Mouse (Mus musculus) right cerebral cortex, adult 2 months (tissue): Measurements from ENCODE around the gene Psmb9.
A peak's percentile ranks its signal among the peaks of the same experiment; 100 is the strongest.
"Not testable (repeated sequence)": the region's sequence is repeated elsewhere in the genome, so short reads cannot be mapped to it uniquely, and the experiment has no call there.

Experiments used
- DNase-seq, 2 experiments: peaks; one replicate each; pipeline ENCODE4 v3.0.0; 2021 to 2022; ENCODE audit warnings: low spot score in 2 of 2

The Psmb9 gene

GRCm38 (mm10) chr17:34183564-34184219, 3.9 kb downstream of the Psmb9 start:
- DNase-seq = no peak

- no peak for DNase-seq
Measured at GRCm38 (mm10) chr17:34179913-34180859, 7.4 kb downstream of the Psmb9 start.

- no peak for DNase-seq
Measured at GRCm38 (mm10) chr17:34179019-34179418, 8.5 kb downstream of the Psmb9 start.

GRCm38 (mm10) chr17:34177179-34177578, 10.4 kb downstream of the Psmb9 start:
- DNase-seq = no peak

DNA sequence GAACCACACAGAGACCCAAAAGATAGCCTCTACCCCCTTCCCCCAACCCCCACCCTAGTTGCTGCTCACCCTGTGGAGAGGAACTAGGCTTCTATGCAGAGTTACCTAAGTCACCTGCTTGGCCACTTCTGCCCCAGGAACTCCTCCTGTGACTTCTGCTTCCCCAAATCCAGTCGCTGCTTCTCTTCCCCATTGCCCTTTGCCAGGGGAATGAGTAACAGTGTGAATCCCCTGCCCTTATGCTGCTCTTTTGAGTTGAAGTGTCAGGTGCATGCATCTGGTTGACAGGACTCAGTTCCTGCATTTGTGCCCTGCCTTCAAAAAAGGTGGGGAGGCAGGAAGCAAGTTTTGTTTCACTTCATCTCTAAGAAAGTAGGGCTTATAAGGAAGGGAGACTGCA, 13.5 kb downstream of the Psmb9 start:
- DNase-seq = no peak

GRCm38 (mm10) chr17:34172528-34172927, 15.0 kb downstream of the Psmb9 start:
- no peak for DNase-seq

DNA sequence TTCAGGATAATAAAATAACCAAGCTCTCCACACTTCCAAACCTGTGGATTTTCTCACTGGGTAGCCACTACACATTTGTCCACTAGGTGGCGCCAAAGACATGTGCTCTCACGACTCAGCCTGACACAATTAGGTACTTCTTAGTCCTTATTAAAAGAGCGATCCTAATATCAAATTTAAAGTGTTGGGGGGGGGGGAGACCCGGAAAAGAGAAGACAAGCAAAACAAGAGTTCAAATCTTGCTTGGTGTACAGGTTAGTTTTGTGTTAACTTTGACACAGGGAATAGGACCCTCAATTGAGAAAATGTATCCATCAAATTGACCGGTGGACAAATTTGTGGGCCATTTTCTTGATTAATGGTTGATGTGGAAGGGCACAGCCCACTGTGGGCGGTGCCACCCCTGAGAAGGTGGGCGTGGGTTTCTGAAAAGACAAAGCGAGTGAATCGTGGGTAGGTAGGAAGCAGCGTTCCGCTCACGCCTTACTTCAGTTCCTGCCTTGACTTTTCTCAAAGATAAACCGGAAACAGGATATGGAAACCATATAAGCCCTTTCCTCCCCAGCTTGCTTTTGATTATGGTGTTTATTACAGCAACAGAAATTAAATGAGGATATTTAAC, 16.6 kb downstream of the Psmb9 start:
- peak; percentile 91 to 92 for DNase-seq

DNA sequence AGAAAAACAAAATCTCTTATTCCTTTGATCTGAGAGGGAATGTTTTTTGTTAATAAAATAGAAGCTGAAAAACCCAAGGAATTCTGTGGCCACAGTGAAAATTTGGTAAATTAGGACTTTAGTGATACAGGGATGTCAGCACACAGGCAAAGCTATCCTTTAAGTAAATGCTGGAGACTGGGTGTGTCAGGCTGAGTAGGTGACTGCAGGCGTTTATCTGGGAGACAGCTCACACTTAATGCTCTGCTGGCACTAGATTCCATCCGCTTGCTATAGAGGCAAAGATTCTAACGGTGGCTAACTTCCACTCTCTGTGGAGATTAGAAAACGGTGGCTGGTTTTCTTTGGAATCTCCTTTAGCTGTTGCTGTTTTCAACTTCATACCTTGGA, 17.1 kb downstream of the Psmb9 start:
- no peak for DNase-seq

- DNase-seq = peak in 1 of 2 experiments; percentile 26
Measured at GRCm38 (mm10) chr17:34169279-34169678, 18.3 kb downstream of the Psmb9 start.

GRCm38 (mm10) chr17:34165033-34165730, 22.4 kb downstream of the Psmb9 start:
- no peak for DNase-seq

DNA sequence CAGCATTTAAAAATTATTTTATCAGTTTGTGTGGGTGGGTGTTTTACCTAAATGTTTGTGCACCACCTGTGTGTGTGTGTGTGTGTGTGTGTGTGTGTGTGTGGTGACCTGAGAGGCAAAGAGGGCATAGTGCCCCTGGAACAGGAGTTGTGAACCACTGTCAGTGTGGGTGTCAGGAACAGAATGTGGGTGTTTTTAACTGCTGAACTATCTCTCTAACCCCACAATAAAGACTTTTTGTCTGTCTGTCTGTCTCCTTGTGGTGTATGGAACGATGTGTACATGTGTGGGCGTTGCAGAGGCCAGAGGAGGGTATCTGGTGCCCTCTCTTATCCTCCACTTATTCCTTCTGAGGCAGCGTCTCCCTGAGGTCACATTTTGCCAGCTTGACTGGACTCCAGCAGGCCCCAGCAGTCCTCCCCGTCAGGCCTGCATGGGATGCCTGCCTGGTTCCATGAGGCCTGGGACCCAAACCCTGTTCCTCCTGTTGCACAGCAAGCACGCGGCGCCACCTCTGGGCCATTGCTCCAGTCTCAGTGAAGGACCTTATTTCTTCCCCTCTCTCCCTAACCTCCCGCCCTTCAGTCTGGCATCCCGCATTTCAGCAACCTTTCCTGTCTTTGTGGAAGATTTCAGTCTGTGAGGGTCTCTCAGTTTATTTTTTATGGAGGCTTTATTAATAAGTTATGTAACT, 23.2 kb downstream of the Psmb9 start:
- peak in 1 of 2 experiments; percentile 8 for DNase-seq

DNA sequence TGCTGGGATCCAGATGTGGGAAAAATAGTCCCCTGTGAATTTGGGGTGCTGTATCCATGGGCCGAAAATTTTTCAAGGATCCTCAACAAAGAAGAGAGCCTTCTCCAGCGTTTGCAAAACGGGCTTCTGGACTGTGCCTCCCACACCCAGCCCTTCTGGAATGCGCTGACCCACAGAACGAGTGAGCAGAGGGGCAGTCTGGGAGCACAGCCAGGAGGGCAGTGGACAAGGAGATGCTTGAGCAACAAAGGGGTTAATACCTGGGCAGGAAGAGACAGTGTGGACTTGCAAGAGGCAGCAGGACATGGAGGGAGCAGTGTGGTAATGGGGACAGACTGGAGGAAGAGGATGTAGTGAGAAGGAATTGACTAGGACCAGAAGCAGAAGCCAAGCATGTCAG, 32.0 kb downstream of the Psmb9 start:
- DNase-seq = no peak

DNA sequence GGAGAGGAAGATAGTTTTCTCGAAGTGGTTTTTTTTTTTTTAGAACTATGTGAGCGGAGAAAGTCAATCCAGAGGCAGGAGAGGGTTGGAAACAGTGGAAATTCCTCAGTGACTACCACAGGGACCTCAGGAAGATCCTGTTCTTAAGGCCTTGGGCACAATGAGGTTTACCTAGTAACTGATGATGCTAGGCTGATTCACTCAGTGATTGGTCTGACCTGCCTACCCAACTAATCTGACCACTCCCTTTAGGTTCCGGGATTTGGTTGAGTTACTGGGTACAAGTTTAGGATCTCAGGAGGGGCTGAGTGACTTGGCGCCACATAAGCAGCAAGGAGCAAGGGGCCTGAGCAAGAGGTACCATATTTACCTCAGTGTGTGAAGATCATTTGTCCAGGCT, 34.6 kb downstream of the Psmb9 start, which contains the start of gene H2-DMb1:
Gene H2-DMb1 (plus strand): TSS at position 150 of the 400 bp plus-strand sequence.
- DNase-seq = peak; percentile 59 to 61

DNA sequence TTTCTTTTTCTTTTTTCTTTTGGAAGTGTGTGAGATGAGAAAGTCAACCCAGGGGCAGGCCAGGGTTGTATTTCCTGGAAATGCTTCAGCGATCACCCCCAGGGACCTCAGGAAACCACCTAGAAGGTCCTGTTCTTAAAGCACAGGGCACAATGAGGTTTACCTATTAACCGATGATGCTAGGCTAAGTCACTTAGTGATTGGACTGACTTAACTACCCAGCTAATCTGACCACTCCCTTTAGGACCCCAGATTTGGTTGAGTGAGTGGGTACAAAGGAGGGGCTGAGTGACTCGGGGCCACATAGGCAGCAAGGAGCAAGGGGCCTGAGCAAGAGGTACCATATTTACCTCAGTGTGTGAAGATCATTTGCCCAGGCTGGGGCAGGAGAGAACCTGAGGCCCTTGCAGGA, 42.6 kb downstream of the Psmb9 start:
- DNase-seq = no peak

DNA sequence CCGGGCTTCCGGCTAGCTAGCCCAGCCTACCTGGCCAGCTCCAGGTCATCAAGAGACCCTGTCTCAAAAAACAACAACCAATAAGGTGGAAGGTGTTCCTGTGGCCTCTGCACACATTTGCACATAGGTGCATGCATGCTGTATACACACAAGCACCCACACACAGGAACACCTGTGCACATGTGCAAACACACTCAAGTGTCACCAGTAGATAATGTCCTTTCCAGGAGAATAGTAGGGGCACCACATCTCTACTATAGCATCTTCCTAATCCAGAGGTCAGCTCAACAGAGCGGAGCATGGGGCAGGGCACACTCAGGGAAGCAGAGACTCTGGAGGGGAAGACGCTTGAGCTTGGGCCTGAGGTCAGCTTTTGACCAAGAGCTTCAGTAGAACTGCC, 43.3 kb downstream of the Psmb9 start:
- not testable (repeated sequence) for DNase-seq

DNA sequence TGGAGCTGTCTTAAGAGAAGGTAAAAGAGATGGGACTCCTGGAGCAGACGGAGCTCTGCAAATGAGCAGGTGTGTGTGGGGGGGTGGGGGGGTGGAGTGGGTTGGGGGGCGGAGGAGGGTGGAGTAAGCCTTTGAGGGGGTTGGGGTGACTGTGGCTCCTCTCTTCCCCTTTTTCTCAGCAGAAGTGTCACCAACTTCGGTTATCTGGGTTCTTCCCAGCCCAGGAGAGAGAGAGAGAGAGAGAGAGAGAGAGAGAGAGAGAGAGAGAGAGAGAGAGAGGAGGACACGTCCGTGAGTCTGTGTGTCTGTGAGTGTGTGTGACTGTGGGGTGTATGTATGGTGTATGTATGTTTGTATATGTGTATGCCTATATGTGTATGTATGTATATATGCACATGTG, 44.1 kb downstream of the Psmb9 start:
- no peak for DNase-seq

GRCm38 (mm10) chr17:34143033-34143432, 44.5 kb downstream of the Psmb9 start, which contains the start of gene H2-DMb2:
Gene H2-DMb2, plus strand, starts transcription at chr17:34143307.
- DNase-seq = no peak

- DNase-seq = no peak
Measured at GRCm38 (mm10) chr17:34142456-34143010, 45.0 kb downstream of the Psmb9 start.

DNA sequence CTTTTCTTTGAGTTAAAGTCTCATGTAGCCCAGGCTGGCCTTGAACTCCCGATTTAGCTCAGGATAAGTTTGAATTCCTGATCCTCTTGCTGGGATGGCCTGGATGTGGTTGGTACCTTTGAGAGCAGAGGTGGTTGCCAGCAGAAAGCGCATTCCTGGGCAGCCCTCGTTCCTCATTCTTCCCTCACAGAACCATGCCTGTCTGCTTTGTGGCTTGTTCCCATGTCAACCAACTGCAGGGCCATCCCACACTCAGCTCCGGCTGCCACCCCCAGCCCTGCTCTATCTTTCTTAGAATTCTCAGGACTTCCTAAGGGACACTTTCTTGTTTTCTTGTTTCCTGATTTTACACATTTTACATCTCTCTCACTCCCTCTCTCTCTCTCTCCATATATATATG, 46.1 kb downstream of the Psmb9 start:
- no peak for DNase-seq

DNA sequence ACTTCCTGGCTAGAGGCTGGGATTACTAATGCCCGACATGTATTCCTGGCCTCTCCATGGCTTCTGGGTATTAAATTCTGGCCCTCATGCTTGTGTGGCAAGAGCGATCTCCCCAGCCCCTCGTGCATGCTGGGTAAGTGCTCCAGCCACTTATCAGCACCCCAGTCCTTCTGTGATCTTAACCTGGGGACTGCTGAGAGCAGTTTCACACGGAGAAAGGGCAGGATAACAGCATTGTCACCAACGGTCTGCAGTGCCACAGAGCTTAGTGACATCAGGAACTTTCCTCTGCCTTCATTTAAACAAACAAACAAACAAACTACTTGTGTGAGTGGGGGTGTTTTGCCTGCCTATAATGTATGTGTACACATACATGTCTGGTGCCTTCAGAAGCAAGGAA, 47.3 kb downstream of the Psmb9 start:
- no peak for DNase-seq

DNA sequence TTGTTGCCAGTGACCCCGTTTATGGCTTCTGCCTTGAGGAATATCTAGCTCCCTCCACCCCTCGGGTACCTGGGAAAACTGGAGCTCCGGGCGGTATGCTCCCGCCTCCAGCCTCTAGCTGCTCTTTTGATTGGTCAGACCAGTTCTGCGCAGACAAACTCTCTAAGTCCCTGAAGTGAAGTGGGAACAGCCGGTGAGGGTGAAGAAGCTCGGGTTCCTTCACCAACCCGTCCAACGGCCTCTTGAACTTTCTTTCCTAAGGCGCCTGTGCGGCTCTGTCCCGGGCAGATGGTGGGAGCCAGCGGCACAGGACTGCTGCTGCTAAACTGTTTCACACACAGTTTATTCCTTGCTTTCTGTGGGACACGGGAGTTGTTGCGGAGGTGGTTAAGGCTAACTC, 48.1 kb downstream of the Psmb9 start:
- DNase-seq = no peak
